Comparison of ENCODE assay signal across 21 mouse cellular contexts in the genomic region with DNA sequence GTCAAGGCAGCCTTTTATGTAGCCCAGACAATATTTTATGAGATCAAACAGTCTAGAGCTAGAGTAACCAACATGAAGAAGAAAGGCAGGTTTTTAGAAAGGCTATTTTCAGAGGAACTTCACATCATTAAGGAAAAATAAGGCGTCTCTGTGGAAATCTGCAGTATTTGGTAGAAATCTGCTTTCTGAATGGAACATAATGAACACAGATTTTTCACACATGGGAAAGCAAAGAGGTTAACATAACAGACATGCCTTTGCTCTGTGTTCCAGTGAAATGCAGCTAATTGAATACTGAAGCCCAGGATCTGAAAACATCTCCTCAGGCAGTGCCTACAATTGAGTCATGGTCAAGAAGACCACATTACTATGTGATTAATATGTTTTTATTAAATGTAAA.
DNase-seq lines count a peak whose midpoint lies in the region; ATAC-seq and TF ChIP-seq lines count a peak whose summit lies in the region.
"Had no signal": no experiment of that assay in that cellular context is flagged by ENCODE, and none has a peak within 500 bp of the region (broad histone marks: within the 10 kb centered on the region; RNA-seq: fewer than 3 reads in every experiment).

No protein-coding gene starts in this region.

- H3K36me3 ChIP-seq in forebrain, embryonic 14.5 days (ENCODE audit: control insufficient read depth, insufficient read depth, low read length) = no peaks in the 10 kb centered on the region
- H3K36me3 ChIP-seq in forebrain, postnatal 0 days (ENCODE audit: insufficient read depth) = no peaks in the 10 kb centered on the region
- H3K36me3 ChIP-seq: embryonic facial prominence, embryonic 13.5 days; embryonic facial prominence, embryonic 15.5 days; forebrain, embryonic 12.5 days had no signal

- ATAC-seq in forebrain, embryonic 14.5 days = no peak
- no peak for ATAC-seq in forebrain, postnatal 0 days
- ATAC-seq: activated CD4-positive, CD25-positive, alpha-beta regulatory T cell, adult 4 months; Patski had no signal

- WGBS in forebrain, embryonic 14.5 days = 10% methylated on average over 1 of the region's 1 CpGs
- WGBS in forebrain, postnatal 0 days = 30% methylated on average over 1 of the region's 1 CpGs

- no peak overlapping the region for H3K27ac ChIP-seq in forebrain, embryonic 14.5 days (ENCODE audit: low read depth, low read length)
- H3K27ac ChIP-seq in forebrain, postnatal 0 days (ENCODE audit: low read depth, low read length) = no peak overlapping the region
- H3K27ac ChIP-seq: embryonic facial prominence, embryonic 13.5 days; embryonic facial prominence, embryonic 15.5 days; forebrain, embryonic 12.5 days had no signal

- TF ChIP-seq CTCF in forebrain, postnatal 0 days (IDR thresholded peaks at IDR 0.05; ENCODE audit: low read depth) = no peak
- TF ChIP-seq CTCF in brain, embryonic 14.5 days (IDR thresholded peaks at IDR 0.05; ENCODE audit: borderline replicate concordance, extremely low read depth, insufficient read depth, insufficient read length) = no peak

- DNase-seq in forebrain, embryonic 14.5 days (ENCODE audit: low spot score) = peak; percentile 33
- DNase-seq in forebrain, postnatal 0 days = no peak
- peak; percentile 81 for DNase-seq in Muller cell, postnatal 12 days (ENCODE audit: inconsistent ontology term)
- DNase-seq in brain, embryonic 14.5 days (ENCODE audit: low read depth) = peak; percentile 62
- no peak for DNase-seq in gastrocnemius, postnatal 36 days
- DNase-seq: adrenal gland, adult 8-10 months; adrenal gland, postnatal 14 days; adrenal gland, postnatal 36 days; cerebellum, adult 11 months; cerebellum, adult 18-20 months; cerebellum, adult 8-10 months; cerebellum, adult 9-11 months; cerebellum, postnatal 14 days; cerebellum, postnatal 36 days; embryo, embryonic 11 days had no signal

- no peak overlapping the region for H3K4me3 ChIP-seq in forebrain, embryonic 14.5 days (ENCODE audit: low read depth, low read length)
- no peak overlapping the region for H3K4me3 ChIP-seq in forebrain, postnatal 0 days (ENCODE audit: low read depth, low read length)
- H3K4me3 ChIP-seq: embryonic facial prominence, embryonic 13.5 days; embryonic facial prominence, embryonic 15.5 days; erythroblast, embryonic 14.5 days; forebrain, embryonic 12.5 days had no signal

- no peaks in the 10 kb centered on the region for H3K9me3 ChIP-seq in forebrain, embryonic 14.5 days (replicated peaks; ENCODE audit: control insufficient read depth, low read length)
- H3K9me3 ChIP-seq in forebrain, postnatal 0 days (ENCODE audit: low read length) = no peaks in the 10 kb centered on the region
- H3K9me3 ChIP-seq: embryonic facial prominence, embryonic 13.5 days; embryonic facial prominence, embryonic 15.5 days; forebrain, embryonic 12.5 days had no signal

- H3K27me3 ChIP-seq in forebrain, embryonic 14.5 days (replicated peaks; ENCODE audit: control insufficient read depth, insufficient read depth, low read length) = no peaks in the 10 kb centered on the region
- no peaks in the 10 kb centered on the region for H3K27me3 ChIP-seq in forebrain, postnatal 0 days (ENCODE audit: insufficient read depth, low read length)
- H3K27me3 ChIP-seq: embryonic facial prominence, embryonic 13.5 days; embryonic facial prominence, embryonic 15.5 days; forebrain, embryonic 12.5 days; Patski had no signal

- H3K9ac ChIP-seq in forebrain, embryonic 14.5 days (ENCODE audit: low read length) = no peak overlapping the region
- no peak overlapping the region for H3K9ac ChIP-seq in forebrain, postnatal 0 days
- H3K9ac ChIP-seq: embryonic facial prominence, embryonic 13.5 days; embryonic facial prominence, embryonic 15.5 days; forebrain, embryonic 12.5 days had no signal

- H3K4me1 ChIP-seq in forebrain, embryonic 14.5 days (ENCODE audit: control insufficient read depth, insufficient read depth, low read length) = no peaks in the 10 kb centered on the region
- H3K4me1 ChIP-seq in forebrain, postnatal 0 days (ENCODE audit: insufficient read depth) = no peaks in the 10 kb centered on the region
- H3K4me1 ChIP-seq: embryonic facial prominence, embryonic 13.5 days; embryonic facial prominence, embryonic 15.5 days had no signal

- no peak for TF ChIP-seq POLR2A in brain, embryonic 14.5 days (IDR thresholded peaks at IDR 0.05; ENCODE audit: borderline replicate concordance, extremely low read depth, insufficient read depth, insufficient read length, poor library complexity, severe bottlenecking)

- no peak overlapping the region for H3K4me2 ChIP-seq in forebrain, embryonic 14.5 days (ENCODE audit: low read length)
- H3K4me2 ChIP-seq in forebrain, postnatal 0 days (ENCODE audit: low read depth) = no peak overlapping the region
- H3K4me2 ChIP-seq: embryonic facial prominence, embryonic 13.5 days; embryonic facial prominence, embryonic 15.5 days; forebrain, embryonic 12.5 days had no signal

- intact Hi-C loops in gastrocnemius, postnatal 36 days (cut with DNase I) = no loop called here

Comparison
In these comparisons a context has a peak if more than half of its experiments do, and no peak if none do; other contexts are left out.
1. DNase-seq: peak in forebrain, embryonic 14.5 days (single experiment), Muller cell, postnatal 12 days (single experiment) and brain, embryonic 14.5 days (single experiment); none in forebrain, postnatal 0 days (single experiment) and gastrocnemius, postnatal 36 days (0 of 2).